Mouse (Mus musculus) kidney, embryonic 14.5 days (tissue): ENCODE results near the gene Lmx1b. TPM values are rescaled to one million over a fixed set of nuclear protein-coding genes. Genes with fewer than 3 reads are reported as not detected.

Experiments
- ATAC-seq: fragments of 200-750 bp; cut with Nextera tagmentation; 2 replicates; pipeline ENCODE4 v1.8.0; 2017; ENCODE audit warnings: moderate number of reproducible peaks, mild to moderate bottlenecking, moderate TSS enrichment, moderate library complexity; ENCODE audit not compliant: low FRiP score, low TSS enrichment
- H3K27ac ChIP-seq: fragments of 300-500 bp; sonication (generic); 2 replicates; pipeline ENCODE4 v1.5.1; 2014; ENCODE audit warnings: low read depth, mild to moderate bottlenecking, low read length, moderate library complexity, mixed read lengths
- H3K27me3 ChIP-seq: fragments of 300-500 bp; sonication (generic); 2 replicates; pipeline ENCODE4 v1.6.1; 2014; ENCODE audit warnings: mild to moderate bottlenecking, low read length; ENCODE audit not compliant: control insufficient read depth, insufficient read depth
- H3K36me3 ChIP-seq: fragments of 300-500 bp; sonication (generic); 2 replicates; pipeline ENCODE4 v1.6.1; 2014; ENCODE audit warnings: low read length, mixed read lengths; ENCODE audit not compliant: control insufficient read depth, insufficient read depth
- H3K4me1 ChIP-seq: fragments of 300-500 bp; sonication (generic); 2 replicates; pipeline ENCODE4 v1.6.1; 2014; ENCODE audit warnings: low read length, mixed read lengths; ENCODE audit not compliant: control insufficient read depth, insufficient read depth
- H3K4me2 ChIP-seq: fragments of 300-500 bp; sonication (generic); replicated peaks from 2 replicates; pipeline ENCODE4 v1.6.1; 2014; ENCODE audit warnings: low read depth, mild to moderate bottlenecking, low read length
- H3K4me3 ChIP-seq: fragments of 300-500 bp; sonication (generic); 2 replicates; pipeline ENCODE4 v1.5.1; 2014; ENCODE audit warnings: mild to moderate bottlenecking, low read length
- H3K9ac ChIP-seq: fragments of 300-500 bp; sonication (generic); 2 replicates; pipeline ENCODE4 v1.6.1; 2014; ENCODE audit warnings: low read depth, mild to moderate bottlenecking, low read length, moderate library complexity
- H3K9me3 ChIP-seq: fragments of 300-500 bp; sonication (generic); 2 replicates; pipeline ENCODE4 v1.6.1; 2016; ENCODE audit warnings: low read length; ENCODE audit not compliant: control insufficient read depth
- WGBS: fragments of 180-500 bp; shearing (Covaris S2); extraction: QIAGEN DNeasy Blood & Tissue Kit; methylation state at CpG from one replicate; pipeline ENCODE4 v1.1.7; 2014; 5-methylcytosine and 5-hydroxymethylcytosine counted together
- polyA plus RNA-seq: library from polyadenylated mRNA; unstranded; fragments of >200 nt; fragmentation: Nextera tagmentation; extraction: Ambion mirVana; gene quantifications from 2 replicates; pipeline ENCODE4 v1.2.1, GENCODE M21; 2014

The Lmx1b gene
- polyA plus RNA-seq, 1 experiment from 2014 or later = 2.2 TPM

DNA sequence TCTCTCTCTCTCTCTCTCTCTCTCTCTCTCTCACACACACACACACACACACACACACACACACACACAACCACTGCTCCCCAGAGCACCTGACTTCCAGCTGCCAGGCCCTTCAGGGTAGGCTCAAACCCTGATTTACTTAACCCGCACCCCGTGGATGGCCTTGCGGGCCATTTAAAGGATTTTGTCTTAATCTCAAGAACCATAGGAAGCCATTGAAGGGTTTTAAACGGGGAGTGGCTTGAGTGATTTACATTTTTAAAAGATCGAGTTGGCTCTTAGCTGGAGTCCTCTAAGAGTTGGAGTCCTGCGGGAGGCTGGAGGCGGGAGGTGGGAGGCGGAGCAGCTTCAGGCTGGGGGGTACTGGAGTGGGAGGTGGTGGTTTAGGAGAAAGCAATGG, 58.4 kb downstream of the Lmx1b start:
- no peak overlapping the region for H3K4me2 ChIP-seq
- ATAC-seq = no peak
- H3K9me3 ChIP-seq = no peaks in the 10 kb centered on the region
- peaks cover 61% of the 10 kb centered on the region for H3K27me3 ChIP-seq
- H3K36me3 ChIP-seq = no peaks in the 10 kb centered on the region
- no peak overlapping the region for H3K27ac ChIP-seq
- H3K4me3 ChIP-seq = no peak overlapping the region
- 8% methylated on average over 8 of the region's 8 CpGs for WGBS
- H3K4me1 ChIP-seq = peaks cover 53% of the 10 kb centered on the region
- no peak overlapping the region for H3K9ac ChIP-seq

DNA sequence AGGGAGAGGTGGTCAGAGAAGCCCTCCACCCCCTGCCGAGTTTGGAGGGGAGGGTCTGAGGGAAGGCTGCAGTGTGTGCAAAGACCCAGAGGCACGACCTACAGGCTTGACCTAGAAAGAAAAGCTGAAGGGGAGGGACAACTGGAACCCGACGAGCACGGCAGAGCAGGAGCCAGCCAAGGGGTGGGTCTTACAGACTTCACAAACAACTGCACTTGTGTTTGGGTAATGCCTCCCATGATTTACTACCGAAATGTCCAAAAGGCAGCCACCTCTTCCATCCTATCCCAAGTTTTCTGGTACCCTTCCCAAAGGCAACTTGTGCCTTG, 58.9 kb downstream of the Lmx1b start:
- H3K4me2 ChIP-seq = 0 out of 2 replicates have a peak overlapping the region, but pooled peaks have one; percentile 42
- H3K27me3 ChIP-seq = peaks cover 63% of the 10 kb centered on the region

DNA sequence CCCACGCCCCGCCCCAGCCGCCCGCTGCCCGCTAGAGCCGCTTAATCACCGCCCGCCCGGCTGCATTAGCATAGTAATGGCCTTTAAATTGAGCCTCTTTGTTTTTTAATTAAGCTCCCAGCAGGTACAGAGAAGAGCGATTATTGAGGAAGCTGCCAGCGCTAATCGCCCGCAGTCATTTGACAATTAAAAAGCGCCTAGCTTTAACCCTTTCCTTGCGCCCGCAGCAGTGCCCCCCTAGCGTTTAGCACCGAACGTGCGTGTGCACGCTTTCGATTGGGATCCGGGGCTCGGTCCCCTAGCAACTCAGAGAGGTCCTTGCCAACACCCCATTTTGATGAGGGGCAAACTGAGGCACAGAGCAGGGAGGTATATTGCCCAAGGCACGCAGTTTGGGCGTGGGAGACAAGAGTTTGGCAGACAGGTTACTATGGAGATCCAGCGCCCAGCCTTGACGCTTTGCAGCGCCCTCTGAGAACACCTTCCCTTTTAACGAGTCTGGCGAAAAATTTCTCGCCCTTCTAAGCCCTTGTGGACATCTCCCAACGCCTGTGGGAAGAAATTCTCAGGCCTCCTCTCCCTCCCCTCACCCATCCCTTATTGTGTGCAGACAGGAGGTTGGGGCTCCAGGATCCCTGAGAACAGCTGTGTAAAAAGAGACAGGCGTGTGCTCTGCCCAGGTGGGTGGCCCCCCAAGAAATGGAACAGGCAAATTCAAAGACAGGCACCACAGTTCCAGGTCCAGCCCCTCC, 59.4 kb downstream of the Lmx1b start:
- H3K9me3 ChIP-seq = no peaks in the 10 kb centered on the region
- peaks cover 63% of the 10 kb centered on the region for H3K27me3 ChIP-seq
- H3K4me2 ChIP-seq = peak overlapping the region; percentile 42
- no peak for ATAC-seq
- H3K4me1 ChIP-seq = peaks cover 52% of the 10 kb centered on the region
- WGBS = 1% methylated on average over 34 of the region's 34 CpGs
- peak overlapping the region; percentile 23 for H3K4me3 ChIP-seq
- H3K27ac ChIP-seq = no peak overlapping the region
- no peaks in the 10 kb centered on the region for H3K36me3 ChIP-seq
- no peak overlapping the region; the same call in 1 of the 2 replicates for H3K9ac ChIP-seq

More for the DNA sequence above, 58.9 kb downstream of the Lmx1b start:
- no peak for ATAC-seq
- 0% methylated on average over 6 of the region's 6 CpGs for WGBS
- H3K9me3 ChIP-seq = no peaks in the 10 kb centered on the region
- H3K9ac ChIP-seq = no peak overlapping the region; the same call in 1 of the 2 replicates
- H3K36me3 ChIP-seq = no peaks in the 10 kb centered on the region
- H3K4me1 ChIP-seq = peaks cover 53% of the 10 kb centered on the region
- no peak overlapping the region for H3K4me3 ChIP-seq
- H3K27ac ChIP-seq = no peak overlapping the region

DNA sequence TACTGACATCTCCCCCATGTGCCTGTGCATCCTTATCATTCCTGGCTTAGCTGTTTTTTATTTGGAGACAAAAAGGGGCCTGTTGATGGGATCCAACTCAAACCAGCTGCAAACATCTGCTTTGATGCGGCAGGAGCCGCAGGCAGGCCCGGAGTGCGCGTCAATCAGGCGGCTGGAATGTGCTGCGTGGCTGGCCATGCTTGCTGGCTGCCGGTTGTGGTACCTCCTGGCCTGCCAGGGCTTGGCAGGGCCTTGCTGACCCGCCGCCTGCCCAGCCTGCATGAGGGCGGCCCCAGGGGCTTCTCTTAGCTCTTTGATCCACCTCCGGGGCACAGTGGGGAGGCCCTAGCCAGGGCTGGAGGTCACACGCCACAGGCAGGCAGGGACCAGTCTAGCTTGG, 64.9 kb downstream of the Lmx1b start:
- Histone ChIP-seq H3K9ac (no peak overlapping the region), H3K9me3 (no peaks in the 10 kb centered on the region), H3K27ac (no peak overlapping the region), H3K4me1 (peaks cover 10% of the 10 kb centered on the region), H3K4me3 (no peak overlapping the region), H3K27me3 (peaks cover 48% of the 10 kb centered on the region), H3K36me3 (no peaks in the 10 kb centered on the region), H3K4me2 (no peak overlapping the region)
- WGBS = 16% methylated on average over 13 of the region's 13 CpGs
- ATAC-seq = peak; percentile 22; the same call in 1 of the 2 replicates

DNA sequence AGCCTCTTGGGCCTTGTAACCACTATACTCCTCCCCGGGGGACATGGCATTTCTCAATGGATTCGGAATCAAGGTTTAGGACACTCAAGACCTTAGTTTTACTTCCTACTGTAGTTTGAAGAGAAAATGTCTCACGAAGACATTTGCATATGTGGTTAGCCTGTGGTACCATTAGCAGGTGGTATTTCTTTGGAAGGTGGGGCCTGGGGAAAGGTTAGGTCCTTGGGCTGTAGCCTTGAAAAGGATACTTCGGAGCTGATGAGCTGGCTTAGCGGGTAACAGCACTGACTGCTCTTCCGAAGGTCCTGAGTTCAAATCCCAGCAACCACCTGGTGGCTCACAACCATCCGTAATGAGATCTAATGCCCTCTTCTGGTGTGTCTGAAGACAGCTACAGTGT, 67.2 kb downstream of the Lmx1b start:
- 91% methylated on average over 7 of the region's 7 CpGs for WGBS
- Histone ChIP-seq H3K4me3 (no peak overlapping the region), H3K36me3 (no peaks in the 10 kb centered on the region), H3K27me3 (peaks cover 43% of the 10 kb centered on the region), H3K9ac (no peak overlapping the region), H3K4me1 (peaks cover 6% of the 10 kb centered on the region; the same call in 1 of the 2 replicates), H3K9me3 (no peaks in the 10 kb centered on the region), H3K27ac (no peak overlapping the region), H3K4me2 (no peak overlapping the region)
- no peak for ATAC-seq

DNA sequence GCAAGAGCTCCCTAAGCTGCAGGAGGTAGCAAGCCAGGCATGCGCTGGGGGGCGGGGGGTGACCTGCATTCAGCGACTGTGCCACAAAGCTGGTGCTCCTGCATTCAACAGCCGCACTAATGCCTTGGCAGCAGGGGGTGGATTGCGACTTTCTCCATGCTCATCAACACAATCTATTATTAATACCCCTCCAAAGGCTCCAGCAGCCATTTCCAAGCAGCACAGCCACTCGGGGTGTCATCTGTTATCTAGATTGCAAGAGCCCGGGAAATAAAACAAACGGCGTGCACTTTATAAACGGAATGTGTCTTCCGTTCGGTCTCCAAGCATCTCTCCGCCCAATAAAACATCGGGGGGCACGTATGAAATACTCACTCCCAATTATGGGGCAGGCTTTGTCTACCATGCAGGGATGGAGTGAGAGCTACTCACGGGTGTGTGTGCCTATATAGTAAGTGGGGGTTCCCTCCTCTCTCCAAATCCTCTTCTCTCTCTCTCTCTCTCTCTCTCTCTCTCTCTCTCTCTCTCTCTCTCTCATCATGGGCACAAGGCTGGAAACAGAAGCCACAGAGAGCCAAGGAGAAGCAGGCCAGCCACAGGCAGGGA, 69.0 kb downstream of the Lmx1b start:
- 42% methylated on average over 16 of the region's 16 CpGs for WGBS
- Histone ChIP-seq H3K36me3 (no peaks in the 10 kb centered on the region), H3K4me2 (no peak overlapping the region), H3K4me3 (no peak overlapping the region), H3K27ac (no peak overlapping the region), H3K9me3 (no peaks in the 10 kb centered on the region), H3K27me3 (peaks cover 37% of the 10 kb centered on the region), H3K9ac (no peak overlapping the region), H3K4me1 (peaks cover 6% of the 10 kb centered on the region; the same call in 1 of the 2 replicates)
- no peak for ATAC-seq

DNA sequence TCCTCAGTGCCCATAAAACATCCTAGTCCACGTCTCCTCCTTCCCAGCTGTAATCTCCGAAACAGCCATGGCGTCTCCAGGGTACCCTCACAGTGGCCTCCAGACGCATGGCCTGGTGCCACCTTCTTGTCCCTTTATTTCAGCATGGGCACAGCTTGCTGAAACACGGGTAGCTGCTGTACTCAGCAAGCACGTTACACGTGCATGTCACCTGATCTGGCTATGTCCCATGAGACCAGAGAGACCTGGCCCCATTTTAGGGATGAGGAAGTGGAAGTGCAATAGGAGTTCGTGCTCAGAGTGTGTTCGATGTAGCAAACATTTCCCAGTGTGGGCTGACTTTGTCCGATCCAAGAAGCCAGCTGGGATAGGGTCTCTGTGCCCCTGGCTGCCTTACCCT, 70.6 kb downstream of the Lmx1b start:
- H3K9ac ChIP-seq = no peak overlapping the region
- no peaks in the 10 kb centered on the region for H3K36me3 ChIP-seq

DNA sequence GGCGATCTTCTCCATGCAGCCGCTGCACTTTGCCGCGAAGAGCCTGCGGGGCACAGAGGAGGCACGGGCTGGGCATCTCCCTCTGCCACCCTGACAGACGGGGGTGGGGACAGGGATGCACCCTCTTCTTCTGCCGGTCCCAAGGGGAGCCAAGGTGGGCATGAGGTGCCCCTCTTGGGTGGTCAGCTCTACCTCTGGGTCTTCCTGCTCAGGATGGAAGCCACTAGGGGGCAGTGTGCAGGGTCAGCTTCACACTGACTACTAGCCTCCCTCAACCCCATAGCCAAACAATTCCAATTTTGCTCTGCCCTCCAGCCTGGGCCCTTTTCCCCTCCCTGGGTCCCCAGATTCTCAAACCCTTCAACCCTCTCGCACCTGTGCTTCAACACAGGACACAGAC, 71.1 kb downstream of the Lmx1b start:
- H3K9ac ChIP-seq = no peak overlapping the region
- 0 out of 2 replicates have a peak, but pooled peaks cover 2% of the 10 kb centered on the region for H3K4me1 ChIP-seq
- H3K27ac ChIP-seq = no peak overlapping the region
- H3K4me3 ChIP-seq = no peak overlapping the region
- H3K27me3 ChIP-seq = peaks cover 32% of the 10 kb centered on the region
- H3K9me3 ChIP-seq = no peaks in the 10 kb centered on the region
- ATAC-seq = no peak
- no peak overlapping the region for H3K4me2 ChIP-seq
- 28% methylated on average over 9 of the region's 9 CpGs for WGBS
- H3K36me3 ChIP-seq = no peaks in the 10 kb centered on the region

More for the DNA sequence above, 70.6 kb downstream of the Lmx1b start:
- 63% methylated on average over 10 of the region's 10 CpGs for WGBS
- H3K4me3 ChIP-seq = no peak overlapping the region
- H3K27me3 ChIP-seq = peaks cover 32% of the 10 kb centered on the region
- no peak overlapping the region for H3K27ac ChIP-seq
- ATAC-seq = no peak
- H3K4me1 ChIP-seq = 0 out of 2 replicates have a peak, but pooled peaks cover 2% of the 10 kb centered on the region
- H3K9me3 ChIP-seq = no peaks in the 10 kb centered on the region
- H3K4me2 ChIP-seq = no peak overlapping the region

DNA sequence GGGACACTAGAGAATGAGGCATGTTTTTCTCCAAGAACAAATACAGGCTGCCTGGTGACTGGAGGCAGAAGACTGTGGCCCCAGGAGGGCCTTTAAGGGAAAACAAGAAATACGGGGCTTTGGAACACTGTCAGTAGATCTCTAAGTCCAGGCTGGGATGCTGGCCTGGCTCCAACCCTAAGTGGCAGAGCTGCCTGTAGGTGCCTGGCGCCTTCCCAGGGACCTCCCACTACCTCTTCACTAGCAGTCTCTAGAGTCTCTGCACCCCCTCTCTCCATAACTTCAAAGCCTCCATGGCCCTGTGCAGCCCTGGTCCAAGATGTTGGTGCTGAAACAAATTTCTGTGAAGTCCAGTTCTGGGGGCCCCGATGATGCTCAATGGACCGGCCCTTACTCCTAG, 74.4 kb downstream of the Lmx1b start:
- H3K4me3 ChIP-seq = no peak overlapping the region
- 0 out of 2 replicates have a peak, but pooled peaks cover 2% of the 10 kb centered on the region for H3K4me1 ChIP-seq
- no peak overlapping the region for H3K4me2 ChIP-seq
- H3K9me3 ChIP-seq = no peaks in the 10 kb centered on the region
- H3K36me3 ChIP-seq = no peaks in the 10 kb centered on the region
- H3K27ac ChIP-seq = no peak overlapping the region
- WGBS = 60% methylated on average over 4 of the region's 4 CpGs
- no peak for ATAC-seq
- H3K27me3 ChIP-seq = peaks cover 23% of the 10 kb centered on the region
- H3K9ac ChIP-seq = no peak overlapping the region
